Mouse (Mus musculus) lung, postnatal 0 days (tissue): Measurements from ENCODE around the gene Ncoa1.

Source experiments
- CTCF ChIP-seq: IDR thresholded peaks from 2 replicates; pipeline ENCODE4 v1.5.1; 2016; ENCODE audit warnings: antibody characterized with exemption, mild to moderate bottlenecking
- EP300 ChIP-seq: IDR thresholded peaks from 2 replicates; pipeline ENCODE4 v1.6.1; 2016; ENCODE audit warnings: antibody characterized with exemption, mild to moderate bottlenecking, control low read depth

GRCm38 (mm10) chr12:4454248-4454647 is 22.7 kb downstream of the Ncoa1 start:
- TF ChIP-seq EP300 (no peak), CTCF (no peak)
